Comparison of ENCODE assay signal across 24 mouse cellular contexts in the genomic region with DNA sequence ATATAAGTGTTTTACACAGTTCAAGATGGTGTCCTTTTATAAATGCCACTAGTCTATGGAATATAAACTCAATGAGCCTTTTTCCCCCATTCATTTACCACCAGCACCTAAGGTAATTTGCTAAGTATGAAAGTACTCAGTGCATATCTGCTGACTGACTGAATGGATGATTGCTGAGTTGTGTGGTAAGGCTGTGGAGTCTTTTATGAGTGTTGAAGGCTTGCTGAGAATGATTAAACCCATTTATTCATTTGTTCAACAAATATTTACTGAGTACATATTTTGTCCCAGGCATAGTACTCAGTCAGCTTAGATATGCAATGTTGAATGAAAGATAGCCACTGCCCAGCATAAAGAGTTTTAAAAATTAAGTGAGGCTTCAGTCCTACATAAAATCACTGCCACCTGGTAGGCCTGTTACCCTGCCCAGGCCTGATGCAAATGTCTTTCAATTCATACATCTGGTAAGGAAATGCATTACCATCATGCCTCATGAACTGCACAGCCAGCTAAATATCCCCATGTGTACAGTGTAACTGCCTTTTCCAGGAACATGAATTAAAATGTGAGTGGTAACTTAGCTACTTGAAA.
DNase-seq lines count a peak whose midpoint lies in the region; ATAC-seq and TF ChIP-seq lines count a peak whose summit lies in the region.
"Had no signal": no experiment of that assay in that cellular context is flagged by ENCODE, and none has a peak within 500 bp of the region (broad histone marks: within the 10 kb centered on the region; RNA-seq: fewer than 3 reads in every experiment).

No protein-coding gene starts in this region.

- H3K9ac ChIP-seq in embryonic facial prominence, embryonic 11.5 days (replicated peaks; ENCODE audit: low read length): no peak overlapping the region
- no peak overlapping the region for H3K9ac ChIP-seq in stomach, embryonic 15.5 days
- no peak overlapping the region for H3K9ac ChIP-seq in stomach, postnatal 0 days (ENCODE audit: low read length)
- H3K9ac ChIP-seq: embryonic facial prominence, embryonic 12.5 days; forebrain, embryonic 13.5 days; forebrain, embryonic 15.5 days; forebrain, postnatal 0 days had no signal

- TF ChIP-seq EP300 in stomach, postnatal 0 days (optimal IDR thresholded peaks at IDR 0.05): no peak

- no peaks in the 10 kb centered on the region for H3K27me3 ChIP-seq in embryonic facial prominence, embryonic 11.5 days (ENCODE audit: control insufficient read depth, insufficient read depth, low read length)
- H3K27me3 ChIP-seq in embryonic facial prominence, embryonic 10.5 days (replicated peaks; ENCODE audit: low read depth, poor library complexity, severe bottlenecking): no peaks in the 10 kb centered on the region
- no peaks in the 10 kb centered on the region for H3K27me3 ChIP-seq in stomach, embryonic 15.5 days (replicated peaks)
- no peaks in the 10 kb centered on the region for H3K27me3 ChIP-seq in stomach, postnatal 0 days (ENCODE audit: control insufficient read depth, insufficient read depth, low read length)
- H3K27me3 ChIP-seq: CH12.LX; embryonic facial prominence, embryonic 12.5 days; forebrain, embryonic 13.5 days; forebrain, embryonic 15.5 days had no signal

- no peak overlapping the region for H3K27ac ChIP-seq in embryonic facial prominence, embryonic 11.5 days (replicated peaks; ENCODE audit: low read depth, low read length)
- no peak overlapping the region for H3K27ac ChIP-seq in embryonic facial prominence, embryonic 10.5 days (replicated peaks)
- H3K27ac ChIP-seq in stomach, embryonic 15.5 days: no peak overlapping the region
- H3K27ac ChIP-seq in stomach, postnatal 0 days (replicated peaks): no peak overlapping the region
- H3K27ac ChIP-seq: embryonic facial prominence, embryonic 12.5 days; forebrain, embryonic 13.5 days; forebrain, embryonic 15.5 days had no signal

- no peaks in the 10 kb centered on the region for H3K9me3 ChIP-seq in embryonic facial prominence, embryonic 11.5 days (replicated peaks; ENCODE audit: control insufficient read depth, low read length)
- no peaks in the 10 kb centered on the region for H3K9me3 ChIP-seq in embryonic facial prominence, embryonic 10.5 days
- no peaks in the 10 kb centered on the region for H3K9me3 ChIP-seq in stomach, embryonic 15.5 days
- no peaks in the 10 kb centered on the region for H3K9me3 ChIP-seq in stomach, postnatal 0 days (ENCODE audit: control insufficient read depth, low read length)
- H3K9me3 ChIP-seq: embryonic facial prominence, embryonic 12.5 days; forebrain, embryonic 13.5 days; forebrain, embryonic 15.5 days; G1E had no signal

- H3K4me1 ChIP-seq in embryonic facial prominence, embryonic 11.5 days (ENCODE audit: control insufficient read depth, insufficient read depth, low read length): no peaks in the 10 kb centered on the region
- no peaks in the 10 kb centered on the region for H3K4me1 ChIP-seq in embryonic facial prominence, embryonic 10.5 days
- H3K4me1 ChIP-seq in stomach, embryonic 15.5 days: no peaks in the 10 kb centered on the region
- H3K4me1 ChIP-seq in stomach, postnatal 0 days (replicated peaks; ENCODE audit: control insufficient read depth, insufficient read depth): no peaks in the 10 kb centered on the region
- H3K4me1 ChIP-seq: embryonic facial prominence, embryonic 12.5 days; forebrain, embryonic 13.5 days had no signal

- no peak for TF ChIP-seq CTCF in stomach, postnatal 0 days (IDR thresholded peaks at IDR 0.05; ENCODE audit: low read depth)

- H3K4me3 ChIP-seq in embryonic facial prominence, embryonic 11.5 days (ENCODE audit: low read depth, low read length): no peak overlapping the region
- no peak overlapping the region for H3K4me3 ChIP-seq in embryonic facial prominence, embryonic 10.5 days
- H3K4me3 ChIP-seq in stomach, embryonic 15.5 days (replicated peaks): no peak overlapping the region
- H3K4me3 ChIP-seq in stomach, postnatal 0 days (ENCODE audit: low read depth, low read length): no peak overlapping the region
- H3K4me3 ChIP-seq: embryonic facial prominence, embryonic 12.5 days; forebrain, embryonic 13.5 days; forebrain, embryonic 15.5 days had no signal

- ATAC-seq in embryonic facial prominence, embryonic 11.5 days (replicated peaks; ENCODE audit: insufficient number of reproducible peaks, low FRiP score, low TSS enrichment, low read depth): no peak
- peak; percentile 77 for ATAC-seq in stomach, embryonic 15.5 days (ENCODE audit: insufficient read depth, low FRiP score, low read depth)
- peak; percentile 76 for ATAC-seq in stomach, postnatal 0 days (ENCODE audit: low FRiP score, low TSS enrichment)
- ATAC-seq: activated CD4-positive, CD25-positive, alpha-beta regulatory T cell, adult 4 months; CD4-positive, CD25-positive, alpha-beta regulatory T cell, adult 4 months; forebrain, embryonic 13.5 days; forebrain, embryonic 15.5 days; forebrain, postnatal 0 days; Patski had no signal

- no peaks in the 10 kb centered on the region for H3K36me3 ChIP-seq in embryonic facial prominence, embryonic 11.5 days (replicated peaks; ENCODE audit: control insufficient read depth, insufficient read depth, low read depth, low read length)
- H3K36me3 ChIP-seq in embryonic facial prominence, embryonic 10.5 days (replicated peaks): no peaks in the 10 kb centered on the region
- H3K36me3 ChIP-seq in stomach, embryonic 15.5 days: no peaks in the 10 kb centered on the region
- no peaks in the 10 kb centered on the region for H3K36me3 ChIP-seq in stomach, postnatal 0 days (ENCODE audit: control insufficient read depth, insufficient read depth, low read length)
- H3K36me3 ChIP-seq: embryonic facial prominence, embryonic 12.5 days; forebrain, embryonic 15.5 days; G1E had no signal

- no peak overlapping the region for H3K4me2 ChIP-seq in embryonic facial prominence, embryonic 11.5 days (ENCODE audit: low read depth, low read length)
- H3K4me2 ChIP-seq in stomach, embryonic 15.5 days: no peak overlapping the region
- H3K4me2 ChIP-seq in stomach, postnatal 0 days (replicated peaks; ENCODE audit: low read depth): no peak overlapping the region
- H3K4me2 ChIP-seq: embryonic facial prominence, embryonic 12.5 days; forebrain, embryonic 13.5 days; forebrain, embryonic 15.5 days had no signal

- DNase-seq in embryonic facial prominence, embryonic 11.5 days (ENCODE audit: low spot score): peak; percentile 27
- DNase-seq in embryonic facial prominence, embryonic 10.5 days (ENCODE audit: low spot score): no peak
- DNase-seq in stomach, postnatal 0 days (ENCODE audit: low spot score): no peak
- no peak for DNase-seq in heart, adult 11 months
- no peak for DNase-seq in liver
- DNase-seq: adrenal gland, adult 8-10 months; adrenal gland, postnatal 14 days; adrenal gland, postnatal 36 days; B cell, adult 2 months; cerebellum, adult 11-12 months; cerebellum, adult 2 months; cerebellum, adult 9-10 months; cerebellum, postnatal 10 days; cerebellum, postnatal 25 days; forebrain, postnatal 0 days had no signal
